ENCODE assay signal across 10 mouse cellular contexts in the genomic region with DNA sequence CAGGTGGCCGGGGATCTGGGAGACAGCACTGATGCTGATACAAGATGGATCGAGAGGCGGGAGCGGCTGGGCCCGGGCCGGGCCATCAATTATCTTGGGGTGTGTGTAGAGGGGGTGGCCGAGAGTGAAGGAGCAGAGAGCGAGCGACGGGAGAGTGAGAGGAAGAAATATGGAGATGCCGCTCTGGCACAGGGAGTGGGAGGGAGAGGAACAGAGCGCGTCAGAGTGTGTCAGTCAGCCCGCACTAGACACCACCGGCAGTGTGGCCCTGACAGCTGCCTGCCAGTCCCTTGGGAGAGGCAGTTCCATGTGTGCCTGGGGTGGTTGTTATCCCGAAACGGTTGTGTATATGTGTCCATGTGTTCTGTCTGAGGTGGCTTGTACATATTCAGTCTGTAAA. TPM values are rescaled to one million over a fixed set of nuclear protein-coding genes. Genes with fewer than 3 reads are reported as not detected.
DNase-seq lines count a peak whose midpoint lies in the region; ATAC-seq lines count a peak whose summit lies in the region.
"Had no signal": no experiment of that assay in that cellular context is flagged by ENCODE, and none has a peak within 500 bp of the region (broad histone marks: within the 10 kb centered on the region; RNA-seq: fewer than 3 reads in every experiment).

No protein-coding gene starts in this region.

- no peaks in the 10 kb centered on the region for H3K9me3 ChIP-seq in kidney, embryonic 14.5 days (ENCODE audit: control insufficient read depth, low read length)
- no peaks in the 10 kb centered on the region for H3K9me3 ChIP-seq in forebrain, embryonic 15.5 days
- H3K9me3 ChIP-seq in limb, embryonic 15.5 days, result no peaks in the 10 kb centered on the region
- H3K9me3 ChIP-seq in neural tube, embryonic 14.5 days (ENCODE audit: control insufficient read depth, low read length), result no peaks in the 10 kb centered on the region

- no peak overlapping the region for H3K9ac ChIP-seq in kidney, embryonic 14.5 days (ENCODE audit: low read depth, low read length)
- no peak overlapping the region; the same call in 1 of the 2 replicates for H3K9ac ChIP-seq in forebrain, embryonic 15.5 days (replicated peaks)
- H3K9ac ChIP-seq in limb, embryonic 15.5 days, result no peak overlapping the region
- H3K9ac ChIP-seq in neural tube, embryonic 14.5 days (replicated peaks; ENCODE audit: low read depth, low read length), result peak overlapping the region; percentile 42

- H3K27ac ChIP-seq in kidney, embryonic 14.5 days (ENCODE audit: low read depth, low read length), result no peak overlapping the region
- H3K27ac ChIP-seq in forebrain, embryonic 15.5 days (replicated peaks), result no peak overlapping the region
- no peak overlapping the region for H3K27ac ChIP-seq in limb, embryonic 15.5 days
- peak overlapping the region; percentile 84 for H3K27ac ChIP-seq in neural tube, embryonic 14.5 days (ENCODE audit: low read depth, low read length)
- H3K27ac ChIP-seq: stomach, postnatal 0 days had no signal

- no peak overlapping the region; the same call in 1 of the 2 replicates for H3K4me3 ChIP-seq in kidney, embryonic 14.5 days (ENCODE audit: low read length)
- H3K4me3 ChIP-seq in forebrain, embryonic 15.5 days, result 0 out of 2 replicates have a peak overlapping the region, but pooled peaks have one; percentile 4
- H3K4me3 ChIP-seq in limb, embryonic 15.5 days, result peak overlapping the region; percentile 7; the same call in 1 of the 2 replicates
- peak overlapping the region; percentile 3; the same call in 1 of the 2 replicates for H3K4me3 ChIP-seq in neural tube, embryonic 14.5 days (ENCODE audit: low read depth, low read length)

- no peaks in the 10 kb centered on the region for H3K36me3 ChIP-seq in kidney, embryonic 14.5 days (ENCODE audit: control insufficient read depth, insufficient read depth, low read length)
- H3K36me3 ChIP-seq in forebrain, embryonic 15.5 days, result no peaks in the 10 kb centered on the region
- no peaks in the 10 kb centered on the region for H3K36me3 ChIP-seq in limb, embryonic 15.5 days
- H3K36me3 ChIP-seq in neural tube, embryonic 14.5 days (ENCODE audit: control insufficient read depth, insufficient read depth, low read length), result no peaks in the 10 kb centered on the region

- ATAC-seq in kidney, embryonic 14.5 days (ENCODE audit: low FRiP score, low TSS enrichment), result peak; percentile 13; the same call in 1 of the 2 replicates
- peak; percentile 21; the same call in 1 of the 2 replicates for ATAC-seq in forebrain, embryonic 15.5 days (replicated peaks)
- ATAC-seq in limb, embryonic 15.5 days (ENCODE audit: insufficient number of reproducible peaks, low FRiP score, low TSS enrichment, low read depth), result no peak
- peak; percentile 53 for ATAC-seq in neural tube, embryonic 14.5 days (ENCODE audit: low read depth)
- ATAC-seq in megakaryocyte-erythroid progenitor cell, adult 5-6 weeks (replicated peaks; ENCODE audit: low FRiP score, low TSS enrichment, poor library complexity, severe bottlenecking), result no peak

- H3K4me2 ChIP-seq in kidney, embryonic 14.5 days (replicated peaks; ENCODE audit: low read depth, low read length), result no peak overlapping the region
- peak overlapping the region; percentile 20 for H3K4me2 ChIP-seq in forebrain, embryonic 15.5 days (replicated peaks)
- H3K4me2 ChIP-seq in limb, embryonic 15.5 days, result no peak overlapping the region
- H3K4me2 ChIP-seq in neural tube, embryonic 14.5 days (ENCODE audit: low read depth, low read length), result peak overlapping the region; percentile 86

- peaks cover 89% of the 10 kb centered on the region for H3K27me3 ChIP-seq in kidney, embryonic 14.5 days (ENCODE audit: control insufficient read depth, insufficient read depth, low read length)
- peaks cover 59% of the 10 kb centered on the region for H3K27me3 ChIP-seq in forebrain, embryonic 15.5 days
- H3K27me3 ChIP-seq in limb, embryonic 15.5 days, result peaks cover 84% of the 10 kb centered on the region
- H3K27me3 ChIP-seq in neural tube, embryonic 14.5 days (ENCODE audit: control insufficient read depth, insufficient read depth, low read length), result no peaks in the 10 kb centered on the region

- H3K4me1 ChIP-seq in kidney, embryonic 14.5 days (ENCODE audit: control insufficient read depth, insufficient read depth, low read length), result peaks cover 16% of the 10 kb centered on the region
- peaks cover 64% of the 10 kb centered on the region for H3K4me1 ChIP-seq in forebrain, embryonic 15.5 days
- peaks cover 82% of the 10 kb centered on the region for H3K4me1 ChIP-seq in limb, embryonic 15.5 days
- peaks cover 69% of the 10 kb centered on the region for H3K4me1 ChIP-seq in neural tube, embryonic 14.5 days (ENCODE audit: control insufficient read depth, insufficient read depth, low read length)

- 2% methylated on average over 17 of the region's 17 CpGs for WGBS in kidney, embryonic 14.5 days
- 5% methylated on average over 17 of the region's 17 CpGs for WGBS in forebrain, embryonic 15.5 days
- WGBS in limb, embryonic 15.5 days, result 23% methylated on average over 17 of the region's 17 CpGs
- 2% methylated on average over 17 of the region's 17 CpGs for WGBS in neural tube, embryonic 14.5 days

- DNase-seq in kidney, postnatal 14 days, result no peak
- DNase-seq in kidney, adult 9 months, result no peak
- no peak for DNase-seq in adrenal gland, postnatal 4 days (ENCODE audit: low spot score in 2 of 2)
- DNase-seq: lung, postnatal 4 days had no signal

RNA-seq across cellular contexts. Expression of a gene that starts 5.2 kb away (rescaled TPM):
- polyA plus RNA-seq in kidney, embryonic 14.5 days (2014; fragmentation: Nextera tagmentation; extraction: Ambion mirVana), result 68.9 and 99.8 TPM in 2 replicates
- polyA plus RNA-seq in forebrain, embryonic 15.5 days (2015; fragmentation: Nextera tagmentation; extraction: Ambion mirVana), result 75.2 and 78.5 TPM in 2 replicates
- 112 and 122 TPM in 2 replicates for polyA plus RNA-seq in limb, embryonic 15.5 days (2015; fragmentation: Nextera tagmentation; extraction: Ambion mirVana)
- polyA plus RNA-seq in neural tube, embryonic 14.5 days (2014; fragmentation: Nextera tagmentation; extraction: Ambion mirVana), result 44.9 and 46.8 TPM in 2 replicates
- total RNA-seq in megakaryocyte-erythroid progenitor cell, adult 5-6 weeks (2014; fragmentation: Nextera tagmentation), result 159 and 164 TPM in 2 replicates
- 76.6 and 87.1 TPM in 2 replicates for total RNA-seq in megakaryocyte-erythroid progenitor cell, adult 5-6 weeks (2017)
- 10 to 100 TPM; 66.7 to 69.4 TPM for total RNA-seq in adrenal gland, postnatal 4 days (2021)

RNA-seq across cellular contexts. Expression of a gene that starts 6.9 kb away (rescaled TPM):
- 0.49 and 1.2 TPM in 2 replicates for polyA plus RNA-seq in kidney, embryonic 14.5 days (2014; fragmentation: Nextera tagmentation; extraction: Ambion mirVana)
- polyA plus RNA-seq in forebrain, embryonic 15.5 days (2015; fragmentation: Nextera tagmentation; extraction: Ambion mirVana), result 38.9 and 40.2 TPM in 2 replicates
- 21.7 and 25.1 TPM in 2 replicates for polyA plus RNA-seq in limb, embryonic 15.5 days (2015; fragmentation: Nextera tagmentation; extraction: Ambion mirVana)
- 80.1 and 80.4 TPM in 2 replicates for polyA plus RNA-seq in neural tube, embryonic 14.5 days (2014; fragmentation: Nextera tagmentation; extraction: Ambion mirVana)
- total RNA-seq in megakaryocyte-erythroid progenitor cell, adult 5-6 weeks (2014; fragmentation: Nextera tagmentation), result not detected in 2 replicates
- not detected in 2 replicates for total RNA-seq in megakaryocyte-erythroid progenitor cell, adult 5-6 weeks (2017)
- total RNA-seq in adrenal gland, postnatal 4 days (2021), result 10 to 100 TPM; 13.6 to 14.0 TPM

RNA-seq across cellular contexts. Expression of a gene that starts 12.7 kb away (rescaled TPM):
- 27.1 and 32.7 TPM in 2 replicates for polyA plus RNA-seq in kidney, embryonic 14.5 days (2014; fragmentation: Nextera tagmentation; extraction: Ambion mirVana)
- polyA plus RNA-seq in forebrain, embryonic 15.5 days (2015; fragmentation: Nextera tagmentation; extraction: Ambion mirVana), result 17.1 and 18.0 TPM in 2 replicates
- 328 and 370 TPM in 2 replicates for polyA plus RNA-seq in limb, embryonic 15.5 days (2015; fragmentation: Nextera tagmentation; extraction: Ambion mirVana)
- polyA plus RNA-seq in neural tube, embryonic 14.5 days (2014; fragmentation: Nextera tagmentation; extraction: Ambion mirVana), result 9.7 and 13.5 TPM in 2 replicates
- total RNA-seq in megakaryocyte-erythroid progenitor cell, adult 5-6 weeks (2014; fragmentation: Nextera tagmentation), result not detected in 2 replicates
- not detected in 2 replicates for total RNA-seq in megakaryocyte-erythroid progenitor cell, adult 5-6 weeks (2017)
- total RNA-seq in adrenal gland, postnatal 4 days (2021), result 10 to 100 TPM; 57.2 to 71.7 TPM

RNA-seq across cellular contexts. Expression of a gene that starts 26.0 kb away (rescaled TPM):
- polyA plus RNA-seq in kidney, embryonic 14.5 days (2014; fragmentation: Nextera tagmentation; extraction: Ambion mirVana), result 0.39 and 0.50 TPM in 2 replicates
- polyA plus RNA-seq in forebrain, embryonic 15.5 days (2015; fragmentation: Nextera tagmentation; extraction: Ambion mirVana), result 1.5 and 1.6 TPM in 2 replicates
- polyA plus RNA-seq in limb, embryonic 15.5 days (2015; fragmentation: Nextera tagmentation; extraction: Ambion mirVana), result 17.2 and 38.7 TPM in 2 replicates
- 0.31 TPM in 1 of 2 replicates, not detected in the other for polyA plus RNA-seq in neural tube, embryonic 14.5 days (2014; fragmentation: Nextera tagmentation; extraction: Ambion mirVana)
- total RNA-seq in megakaryocyte-erythroid progenitor cell, adult 5-6 weeks (2014; fragmentation: Nextera tagmentation), result not detected in 2 replicates
- total RNA-seq in megakaryocyte-erythroid progenitor cell, adult 5-6 weeks (2017), result not detected in 2 replicates
- 10 to 100 TPM in 1 of 2 experiments, 1 to 10 TPM in 1; 6.4 to 11.5 TPM for total RNA-seq in adrenal gland, postnatal 4 days (2021)

Comparison
In these comparisons a context has a peak if more than half of its experiments do, and no peak if none do; other contexts are left out.
1. ATAC-seq: peak in kidney, embryonic 14.5 days (single experiment), forebrain, embryonic 15.5 days (single experiment) and neural tube, embryonic 14.5 days (single experiment); none in limb, embryonic 15.5 days (single experiment) and megakaryocyte-erythroid progenitor cell, adult 5-6 weeks (single experiment).
2. H3K4me2 ChIP-seq: peak in forebrain, embryonic 15.5 days (single experiment) and neural tube, embryonic 14.5 days (single experiment); none in kidney, embryonic 14.5 days (single experiment) and limb, embryonic 15.5 days (single experiment).
3. RNA of a gene that starts 6.9 kb away (polyA plus RNA-seq): 80.1 to 80.4 TPM in neural tube, embryonic 14.5 days, 38.9 to 40.2 TPM in forebrain, embryonic 15.5 days and 21.7 to 25.1 TPM in limb, embryonic 15.5 days; 0.49 to 1.2 TPM in kidney, embryonic 14.5 days; every median in the first group is over 10 times any median in the second.